Mouse (Mus musculus): ENCODE measurements around the gene Tub. TPM values are rescaled to one million over a fixed set of nuclear protein-coding genes. Genes with fewer than 3 reads are reported as not detected.

The Tub gene
- total RNA-seq (2021), result 100 to 1,000 TPM; 128 to 137 TPM
- long read RNA-seq, experiment 1, full-length matches to known transcripts, result 17 of 105 reads
- long read RNA-seq, experiment 1, partial matches to known transcripts, result 58 of 105 reads
- long read RNA-seq, experiment 1, other reads (novel, unspliced or antisense), result 30 of 105 reads
- long read RNA-seq, experiment 2, full-length matches to known transcripts, result 10 of 51 reads
- long read RNA-seq, experiment 2, partial matches to known transcripts, result 9 of 51 reads
- long read RNA-seq, experiment 2, other reads (novel, unspliced or antisense), result 32 of 51 reads

GRCm38 (mm10) chr7:108950312-108950761 is at the start of gene Tub:
Tub (plus strand) TSS chr7:108950338.
- DNase-seq (ENCODE audit: low spot score in 2 of 2), result peak; percentile 77 to 86

- DNase-seq (ENCODE audit: low spot score in 2 of 2), result no peak
Measured at GRCm38 (mm10) chr7:108903969-108904368, 46.2 kb upstream of the Tub start.

GRCm38 (mm10) chr7:108927043-108927442 is 23.1 kb upstream of the Tub start:
- DNase-seq (ENCODE audit: low spot score in 2 of 2), result no peak

GRCm38 (mm10) chr7:108928280-108929188 is 21.6 kb upstream of the Tub start:
- peak in 1 of 2 experiments; percentile 43 for DNase-seq (ENCODE audit: low spot score in 2 of 2)

GRCm38 (mm10) chr7:108929726-108930393 is 20.3 kb upstream of the Tub start, which contains the start of gene Nlrp10:
Nlrp10 (minus strand) TSS chr7:108930178.
- DNase-seq (ENCODE audit: low spot score in 2 of 2), result no peak

GRCm38 (mm10) chr7:108933794-108934731 is 16.1 kb upstream of the Tub start, which contains the start of gene Eif3f:
Eif3f (plus strand) TSS chr7:108934417.
- DNase-seq (ENCODE audit: low spot score in 2 of 2), result peak; percentile 94 to 95

GRCm38 (mm10) chr7:108934836-108935235 is 15.3 kb upstream of the Tub start:
- no peak for DNase-seq (ENCODE audit: low spot score in 2 of 2)

- DNase-seq (ENCODE audit: low spot score in 2 of 2), result no peak
Measured at GRCm38 (mm10) chr7:108935411-108935810, 14.7 kb upstream of the Tub start.

- no peak for DNase-seq (ENCODE audit: low spot score in 2 of 2)
Measured at GRCm38 (mm10) chr7:108936591-108936990, 13.5 kb upstream of the Tub start.

- no peak for DNase-seq (ENCODE audit: low spot score in 2 of 2)
Measured at GRCm38 (mm10) chr7:108941466-108941865, 8.7 kb upstream of the Tub start.

- DNase-seq (ENCODE audit: low spot score in 2 of 2), result peak; percentile 47 to 56
Measured at GRCm38 (mm10) chr7:108944002-108944401, 6.1 kb upstream of the Tub start.

- DNase-seq (ENCODE audit: low spot score in 2 of 2), result no peak
Measured at GRCm38 (mm10) chr7:108948611-108949010, 1.5 kb upstream of the Tub start.

GRCm38 (mm10) chr7:108949301-108949700 is 837 bp upstream of the Tub start:
- no peak for DNase-seq (ENCODE audit: low spot score in 2 of 2)

- peak; percentile 72 to 84 for DNase-seq (ENCODE audit: low spot score in 2 of 2)
Measured at GRCm38 (mm10) chr7:108950762-108951331, 709 bp downstream of the Tub start.

GRCm38 (mm10) chr7:108952801-108953200 is 2.7 kb downstream of the Tub start:
- no peak for DNase-seq (ENCODE audit: low spot score in 2 of 2)

GRCm38 (mm10) chr7:108954185-108954584 is 4.0 kb downstream of the Tub start:
- peak in 1 of 2 experiments; percentile 39 for DNase-seq (ENCODE audit: low spot score in 2 of 2)

- no peak for DNase-seq (ENCODE audit: low spot score in 2 of 2)
Measured at GRCm38 (mm10) chr7:108957734-108958133, 7.6 kb downstream of the Tub start.

- DNase-seq (ENCODE audit: low spot score in 2 of 2), result no peak
Measured at GRCm38 (mm10) chr7:108965968-108966367, 15.8 kb downstream of the Tub start.

GRCm38 (mm10) chr7:108966742-108967362 is 16.7 kb downstream of the Tub start:
- DNase-seq (ENCODE audit: low spot score in 2 of 2), result peak; percentile 63 to 65

All from left cerebral cortex, adult 18-20 months (tissue).